Mouse (Mus musculus) cerebellum, adult 2 months (tissue): ENCODE measurements around the gene Foxn1.

Experiments used
- CTCF ChIP-seq: fragments of 200-500 bp; IDR thresholded peaks from 2 replicates; pipeline ENCODE4 v1.5.1; 2011; ENCODE audit warnings: low read depth, mild to moderate bottlenecking, control low read depth, low read length, moderate library complexity, borderline replicate concordance; ENCODE audit not compliant: insufficient read depth
- POLR2A ChIP-seq: fragments of 200-500 bp; IDR thresholded peaks from 2 replicates; pipeline ENCODE4 v1.6.1; 2011; ENCODE audit warnings: low read length, control low read depth, borderline replicate concordance; ENCODE audit not compliant: insufficient read depth

GRCm38 (mm10) chr11:78396950-78397349, 10.6 kb upstream of the Foxn1 start:
- TF ChIP-seq POLR2A (no peak), CTCF (no peak)
